Mouse (Mus musculus) C2C12 (cell line): ENCODE data around the gene Cldn34b2.

Source experiments
- CEBPB ChIP-seq: IDR thresholded peaks from one replicate; pipeline ENCODE4 v1.6.1; 2011; ENCODE audit warnings: low read depth, mild to moderate bottlenecking, control low read depth, moderate library complexity
- CTCF ChIP-seq: IDR thresholded peaks from one replicate; pipeline ENCODE4 v1.5.1; 2011; ENCODE audit not compliant: control insufficient read depth, insufficient read depth, insufficient read length
- FOSL1 ChIP-seq: IDR thresholded peaks from one replicate; pipeline ENCODE4 v1.8.0; 2011; ENCODE audit warnings: mild to moderate bottlenecking, low read length; ENCODE audit not compliant: poor library complexity, insufficient read depth, severe bottlenecking
- MAX ChIP-seq: IDR thresholded peaks from one replicate; pipeline ENCODE4 v1.6.1; 2011; ENCODE audit warnings: mild to moderate bottlenecking, control low read depth
- MYOG ChIP-seq: IDR thresholded peaks from one replicate; pipeline ENCODE4 v1.6.1; 2011; ENCODE audit not compliant: control insufficient read depth, insufficient read length; ENCODE audit errors: extremely low read depth
- USF1 ChIP-seq: IDR thresholded peaks from one replicate; pipeline ENCODE4 v1.6.1; 2011; ENCODE audit warnings: low read depth, mild to moderate bottlenecking, control low read depth, moderate library complexity

- no peak for TF ChIP-seq CTCF
- no peak for TF ChIP-seq FOSL1
- TF ChIP-seq MYOG = no peak
- TF ChIP-seq MAX = no peak
- no peak for TF ChIP-seq USF1
- TF ChIP-seq CEBPB = no peak
Measured at GRCm38 (mm10) chrX:155163553-155163952, 35.3 kb upstream of the Cldn34b2 start.
